Mouse (Mus musculus) olfactory bulb, adult 2 months (tissue): ENCODE data around the gene Tm2d1.

Source experiments
- CTCF ChIP-seq: fragments of 200-500 bp; IDR thresholded peaks from 2 replicates; pipeline ENCODE4 v1.5.1; 2012; ENCODE audit warnings: low read depth, mild to moderate bottlenecking, low read length, moderate library complexity; ENCODE audit not compliant: insufficient read depth
- POLR2A ChIP-seq: fragments of 200-500 bp; IDR thresholded peaks from 2 replicates; pipeline ENCODE4 v1.6.1; 2012; ENCODE audit warnings: mild to moderate bottlenecking, low read depth, low read length, moderate library complexity; ENCODE audit not compliant: insufficient read depth

DNA sequence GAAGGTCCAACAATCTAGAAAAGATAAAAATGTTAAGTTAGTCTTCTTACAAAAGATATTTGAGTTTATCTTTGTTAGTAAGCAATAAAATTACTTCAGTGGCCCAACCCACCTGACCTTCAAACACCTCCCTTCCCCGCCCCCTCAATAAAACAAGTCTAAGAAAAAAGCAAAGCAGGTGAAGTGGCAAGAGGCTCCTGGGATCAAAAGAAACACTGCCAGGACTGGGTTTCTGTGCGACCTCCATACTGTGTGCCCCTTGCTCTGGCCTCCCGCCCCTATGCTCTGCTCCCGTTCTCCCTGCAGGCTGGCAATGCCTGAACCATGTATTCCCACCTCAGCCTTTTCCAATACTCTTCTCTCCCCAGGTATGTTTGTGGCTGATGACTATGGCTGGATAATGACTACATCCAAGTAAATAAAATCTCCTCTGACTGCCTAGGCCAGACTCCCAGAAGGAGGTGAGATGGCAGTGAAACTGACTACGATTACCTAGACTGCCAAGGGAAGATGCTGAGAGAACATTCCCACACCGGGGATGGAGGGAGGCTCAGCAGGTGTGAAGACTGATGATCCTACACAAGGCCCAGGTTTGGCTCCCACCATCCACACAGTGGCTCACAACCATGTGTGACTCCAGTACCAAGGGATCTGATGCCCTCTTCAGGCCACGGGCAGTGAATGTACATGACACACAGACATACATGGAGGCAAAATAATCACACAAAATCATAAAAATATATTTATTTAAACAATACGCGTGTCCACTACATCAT lies 24.9 kb downstream of the Tm2d1 start:
- TF ChIP-seq POLR2A (no peak), CTCF (no peak)
